Mouse (Mus musculus) liver, embryonic 11.5 days (tissue): ENCODE results near the gene Pyroxd2. TPM values are rescaled to one million over a fixed set of nuclear protein-coding genes. Genes with fewer than 3 reads are reported as not detected.

Experiments used
- ATAC-seq: fragments of 200-750 bp; cut with Nextera tagmentation; replicated peaks from 2 replicates; pipeline ENCODE4 v1.8.0; 2017; ENCODE audit warnings: moderate number of reproducible peaks, mild to moderate bottlenecking, moderate TSS enrichment, moderate library complexity; ENCODE audit not compliant: low FRiP score
- DNase-seq: peaks from one replicate; pipeline ENCODE4 v3.0.0-alpha.2; 2017; ENCODE audit warnings: low spot score
- H3K27ac ChIP-seq: fragments of 300-500 bp; sonication (generic); 2 replicates; pipeline ENCODE4 v1.5.1; 2014; ENCODE audit warnings: mild to moderate bottlenecking, low read depth, low read length, control low read depth
- H3K27me3 ChIP-seq: fragments of 300-500 bp; sonication (generic); replicated peaks from 2 replicates; pipeline ENCODE4 v1.6.1; 2014; ENCODE audit warnings: low read length, mixed read lengths; ENCODE audit not compliant: control insufficient read depth, insufficient read depth
- H3K36me3 ChIP-seq: fragments of 300-500 bp; sonication (generic); 2 replicates; pipeline ENCODE4 v1.6.1; 2014; ENCODE audit warnings: mild to moderate bottlenecking, low read length, moderate library complexity, mixed read lengths; ENCODE audit not compliant: control insufficient read depth, insufficient read depth
- H3K4me1 ChIP-seq: fragments of 300-500 bp; sonication (generic); replicated peaks from 2 replicates; pipeline ENCODE4 v1.6.1; 2014; ENCODE audit warnings: low read length, mixed read lengths; ENCODE audit not compliant: control insufficient read depth, insufficient read depth
- H3K4me2 ChIP-seq: fragments of 300-500 bp; sonication (generic); 2 replicates; pipeline ENCODE4 v1.6.1; 2014; ENCODE audit warnings: mild to moderate bottlenecking, control low read depth, moderate library complexity
- H3K4me3 ChIP-seq: fragments of 300-500 bp; sonication (generic); 2 replicates; pipeline ENCODE4 v1.5.1; 2014; ENCODE audit warnings: low read depth, low read length, control low read depth
- H3K9ac ChIP-seq: fragments of 300-500 bp; sonication (generic); 2 replicates; pipeline ENCODE4 v1.6.1; 2014; ENCODE audit warnings: low read depth, low read length, control low read depth
- H3K9me3 ChIP-seq: fragments of 300-500 bp; sonication (generic); 2 replicates; pipeline ENCODE4 v1.6.1; 2016; ENCODE audit warnings: low read length, inconsistent platforms, mixed read lengths; ENCODE audit not compliant: control insufficient read depth
- WGBS: fragments of 180-500 bp; shearing (Covaris S2); extraction: QIAGEN DNeasy Blood & Tissue Kit; methylation state at CpG from one replicate; pipeline ENCODE4 v1.1.7; 2014; 5-methylcytosine and 5-hydroxymethylcytosine counted together
- polyA plus RNA-seq: library from polyadenylated mRNA; unstranded; fragments of >200 nt; fragmentation: Nextera tagmentation; extraction: Ambion mirVana; gene quantifications from 2 replicates; pipeline ENCODE4 v1.2.1, GENCODE M21; 2014

The Pyroxd2 gene
- polyA plus RNA-seq, 1 experiment from 2014 or later, result 1.1 TPM

- peaks cover 30% of the 10 kb centered on the region for H3K4me1 ChIP-seq
- H3K27me3 ChIP-seq, result no peaks in the 10 kb centered on the region
- H3K4me2 ChIP-seq, result no peak overlapping the region
- ATAC-seq (no peak), DNase-seq (no peak)
- no peaks in the 10 kb centered on the region for H3K36me3 ChIP-seq
- H3K4me3 ChIP-seq, result no peak overlapping the region
- no peaks in the 10 kb centered on the region for H3K9me3 ChIP-seq
- H3K27ac ChIP-seq, result no peak overlapping the region
- no peak overlapping the region for H3K9ac ChIP-seq
- WGBS, result 75% methylated on average over 14 of the region's 14 CpGs
Measured at GRCm38 (mm10) chr19:42741884-42742283, 10.7 kb downstream of the Pyroxd2 start.

GRCm38 (mm10) chr19:42740163-42740899, 12.2 kb downstream of the Pyroxd2 start:
- H3K36me3 ChIP-seq, result no peaks in the 10 kb centered on the region
- no peak overlapping the region for H3K27ac ChIP-seq
- H3K9ac ChIP-seq, result no peak overlapping the region
- no peak for DNase-seq
- 72% methylated on average over 8 of the region's 8 CpGs for WGBS
- H3K4me3 ChIP-seq, result no peak overlapping the region
- no peaks in the 10 kb centered on the region for H3K9me3 ChIP-seq
- peaks cover 24% of the 10 kb centered on the region for H3K4me1 ChIP-seq
- no peaks in the 10 kb centered on the region for H3K27me3 ChIP-seq
- no peak overlapping the region for H3K4me2 ChIP-seq
- no peak for ATAC-seq

GRCm38 (mm10) chr19:42739734-42740133, 12.8 kb downstream of the Pyroxd2 start:
- Histone ChIP-seq H3K4me3 (no peak overlapping the region), H3K36me3 (no peaks in the 10 kb centered on the region), H3K27ac (no peak overlapping the region), H3K27me3 (no peaks in the 10 kb centered on the region), H3K9ac (no peak overlapping the region), H3K9me3 (no peaks in the 10 kb centered on the region), H3K4me1 (peaks cover 20% of the 10 kb centered on the region), H3K4me2 (no peak overlapping the region)
- WGBS, result 77% methylated on average over 6 of the region's 6 CpGs
- no peak for DNase-seq
- ATAC-seq, result no peak

GRCm38 (mm10) chr19:42737753-42738152, 14.8 kb downstream of the Pyroxd2 start:
- no peaks in the 10 kb centered on the region for H3K9me3 ChIP-seq
- H3K27me3 ChIP-seq, result no peaks in the 10 kb centered on the region
- no peak for DNase-seq
- H3K4me2 ChIP-seq, result no peak overlapping the region
- no peaks in the 10 kb centered on the region for H3K36me3 ChIP-seq
- WGBS, result 68% methylated on average over 9 of the region's 9 CpGs
- ATAC-seq, result no peak
- no peak overlapping the region for H3K27ac ChIP-seq
- H3K9ac ChIP-seq, result no peak overlapping the region
- H3K4me3 ChIP-seq, result no peak overlapping the region
- H3K4me1 ChIP-seq, result peaks cover 12% of the 10 kb centered on the region

GRCm38 (mm10) chr19:42734982-42735381, 17.6 kb downstream of the Pyroxd2 start:
- Histone ChIP-seq H3K4me1 (peaks cover 6% of the 10 kb centered on the region), H3K9me3 (no peaks in the 10 kb centered on the region), H3K36me3 (no peaks in the 10 kb centered on the region), H3K4me3 (no peak overlapping the region), H3K27ac (no peak overlapping the region), H3K4me2 (no peak overlapping the region), H3K9ac (no peak overlapping the region), H3K27me3 (no peaks in the 10 kb centered on the region)
- ATAC-seq (no peak), DNase-seq (no peak)
- 56% methylated on average over 5 of the region's 5 CpGs for WGBS

GRCm38 (mm10) chr19:42727424-42727823, 25.2 kb downstream of the Pyroxd2 start:
- 0 out of 2 replicates have a peak, but pooled peaks cover 4% of the 10 kb centered on the region for H3K4me1 ChIP-seq
- no peak overlapping the region for H3K27ac ChIP-seq
- DNase-seq (no peak), ATAC-seq (no peak)
- no peaks in the 10 kb centered on the region for H3K27me3 ChIP-seq
- H3K9me3 ChIP-seq, result no peaks in the 10 kb centered on the region
- 73% methylated on average over 4 of the region's 4 CpGs for WGBS
- no peak overlapping the region for H3K4me3 ChIP-seq
- H3K4me2 ChIP-seq, result no peak overlapping the region
- no peak overlapping the region for H3K9ac ChIP-seq
- no peaks in the 10 kb centered on the region for H3K36me3 ChIP-seq

GRCm38 (mm10) chr19:42726766-42727165, 25.8 kb downstream of the Pyroxd2 start:
- ATAC-seq, result no peak
- Histone ChIP-seq H3K9me3 (no peaks in the 10 kb centered on the region), H3K27ac (no peak overlapping the region), H3K4me2 (no peak overlapping the region), H3K4me3 (no peak overlapping the region), H3K4me1 (0 out of 2 replicates have a peak, but pooled peaks cover 7% of the 10 kb centered on the region), H3K9ac (no peak overlapping the region), H3K27me3 (no peaks in the 10 kb centered on the region), H3K36me3 (no peaks in the 10 kb centered on the region)
- no peak for DNase-seq
- 88% methylated on average over 10 of the region's 10 CpGs for WGBS

- Histone ChIP-seq H3K27me3 (no peaks in the 10 kb centered on the region), H3K9ac (no peak overlapping the region), H3K4me2 (no peak overlapping the region), H3K36me3 (no peaks in the 10 kb centered on the region), H3K4me1 (0 out of 2 replicates have a peak, but pooled peaks cover 7% of the 10 kb centered on the region), H3K4me3 (no peak overlapping the region), H3K9me3 (no peaks in the 10 kb centered on the region), H3K27ac (no peak overlapping the region)
- 88% methylated on average over 3 of the region's 3 CpGs for WGBS
- ATAC-seq (no peak), DNase-seq (no peak)
Measured at GRCm38 (mm10) chr19:42725973-42726350, 26.6 kb downstream of the Pyroxd2 start.
